Mouse (Mus musculus) heart, adult 18-20 months (tissue): ENCODE data around the gene Bnc1. TPM values are rescaled to one million over a fixed set of nuclear protein-coding genes. Genes with fewer than 3 reads are reported as not detected.

Experiments used
- DNase-seq, 2 experiments: peaks; one replicate each; pipeline ENCODE4 v3.0.0; 2021 to 2022; ENCODE audit warnings: mixed read lengths in 1 of 2
- long read RNA-seq, 2 experiments: library from polyadenylated mRNA; stranded (forward); transcript quantifications; one replicate each; pipeline ENCODE4 v2.0.0; 2021
- total RNA-seq, 2 experiments: library from RNA; stranded (reverse); gene quantifications; 2 replicates each; pipeline ENCODE4 v1.2.3; 2021

Gene Bnc1
- total RNA-seq: 1 to 10 TPM; 1.0 to 1.2 TPM
- long read RNA-seq, experiment 1, full-length matches to known transcripts: 1 of 2 reads
- long read RNA-seq, experiment 1, partial matches to known transcripts: 0 of 2 reads
- long read RNA-seq, experiment 1, other reads (novel, unspliced or antisense): 1 of 2 reads
- long read RNA-seq, experiment 2, full-length matches to known transcripts: 1 of 1 reads
- long read RNA-seq, experiment 2, partial matches to known transcripts: 0 of 1 reads
- long read RNA-seq, experiment 2, other reads (novel, unspliced or antisense): 0 of 1 reads

DNA sequence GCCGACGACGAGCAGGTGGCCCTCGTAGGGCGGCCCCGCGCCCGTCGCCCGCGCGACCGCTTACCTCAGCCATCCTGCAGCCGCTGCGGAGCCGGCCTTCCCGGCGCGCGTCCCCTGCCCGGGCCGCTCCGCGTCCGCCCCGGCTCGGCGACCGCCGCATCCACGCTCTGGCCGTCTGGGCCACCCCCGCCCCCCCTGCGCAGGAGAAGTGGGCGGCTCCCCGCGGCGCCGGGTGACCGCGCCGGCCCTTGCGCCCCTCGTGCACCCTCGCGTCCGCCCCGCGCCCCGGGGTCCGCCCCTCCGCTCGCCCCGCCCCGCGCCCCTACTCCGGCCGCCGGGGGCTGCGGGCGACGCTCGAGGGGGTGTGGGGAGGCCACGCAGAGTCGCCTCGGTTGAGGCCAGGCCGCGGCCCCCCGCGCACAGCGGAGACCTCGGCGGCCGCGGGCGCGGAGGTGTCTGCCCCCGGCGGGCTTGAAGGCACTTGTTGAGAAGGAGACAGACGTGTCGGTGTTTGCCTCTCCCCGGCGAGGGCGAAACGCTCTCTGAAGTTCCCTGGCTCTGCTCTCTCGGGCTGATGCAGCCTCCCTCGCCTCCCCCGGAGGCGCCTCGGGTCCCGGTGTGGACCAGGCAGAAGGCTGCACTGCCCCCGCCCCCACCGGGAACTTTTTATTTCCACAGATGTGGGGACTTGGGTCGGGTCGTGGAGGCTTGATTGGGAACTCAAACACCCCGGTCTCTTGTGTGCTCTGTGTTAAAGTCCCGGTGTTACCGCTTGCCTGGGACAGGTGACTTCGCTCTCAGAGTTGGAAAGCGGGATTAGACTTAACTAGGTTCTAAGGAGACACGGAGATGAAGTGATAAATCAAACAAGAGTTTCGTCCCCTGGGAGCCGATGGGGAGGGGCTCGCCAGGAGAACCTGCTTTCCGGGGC lies at the start of gene Bnc1:
Gene Bnc1 (minus strand): TSS at position 162 of the 931 bp plus-strand sequence.
- peak in 1 of 2 experiments; percentile 9 for DNase-seq

DNA sequence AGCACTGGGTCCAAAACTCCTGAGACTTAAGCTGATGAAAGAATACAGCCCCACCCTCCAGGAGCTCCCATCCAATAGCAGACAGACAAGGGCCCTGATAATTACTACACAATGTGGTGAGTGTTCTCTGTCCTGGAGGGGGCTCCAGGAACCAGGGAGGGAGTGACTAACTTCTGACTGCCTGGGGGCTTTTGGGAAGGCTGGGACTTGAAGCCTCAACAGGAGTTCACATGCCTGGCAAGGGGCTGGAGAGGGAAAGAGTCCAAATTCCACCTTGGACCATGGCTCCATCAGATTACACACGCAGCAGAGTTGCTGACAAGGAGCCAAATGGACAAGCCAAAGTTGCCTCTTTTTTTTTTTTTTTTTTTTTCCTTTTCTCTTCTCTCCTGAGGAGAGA lies 41.3 kb upstream of the Bnc1 start:
- no peak for DNase-seq

GRCm38 (mm10) chr7:82029666-82030065 lies 37.6 kb upstream of the Bnc1 start:
- no peak for DNase-seq

GRCm38 (mm10) chr7:82025802-82026201 lies 33.7 kb upstream of the Bnc1 start:
- no peak for DNase-seq

GRCm38 (mm10) chr7:82023676-82024075 lies 31.6 kb upstream of the Bnc1 start:
- no peak for DNase-seq

- DNase-seq: no peak
Measured at GRCm38 (mm10) chr7:82022404-82022803, 30.3 kb upstream of the Bnc1 start.

- DNase-seq: no peak
Measured at GRCm38 (mm10) chr7:82018031-82018430, 25.9 kb upstream of the Bnc1 start.

DNA sequence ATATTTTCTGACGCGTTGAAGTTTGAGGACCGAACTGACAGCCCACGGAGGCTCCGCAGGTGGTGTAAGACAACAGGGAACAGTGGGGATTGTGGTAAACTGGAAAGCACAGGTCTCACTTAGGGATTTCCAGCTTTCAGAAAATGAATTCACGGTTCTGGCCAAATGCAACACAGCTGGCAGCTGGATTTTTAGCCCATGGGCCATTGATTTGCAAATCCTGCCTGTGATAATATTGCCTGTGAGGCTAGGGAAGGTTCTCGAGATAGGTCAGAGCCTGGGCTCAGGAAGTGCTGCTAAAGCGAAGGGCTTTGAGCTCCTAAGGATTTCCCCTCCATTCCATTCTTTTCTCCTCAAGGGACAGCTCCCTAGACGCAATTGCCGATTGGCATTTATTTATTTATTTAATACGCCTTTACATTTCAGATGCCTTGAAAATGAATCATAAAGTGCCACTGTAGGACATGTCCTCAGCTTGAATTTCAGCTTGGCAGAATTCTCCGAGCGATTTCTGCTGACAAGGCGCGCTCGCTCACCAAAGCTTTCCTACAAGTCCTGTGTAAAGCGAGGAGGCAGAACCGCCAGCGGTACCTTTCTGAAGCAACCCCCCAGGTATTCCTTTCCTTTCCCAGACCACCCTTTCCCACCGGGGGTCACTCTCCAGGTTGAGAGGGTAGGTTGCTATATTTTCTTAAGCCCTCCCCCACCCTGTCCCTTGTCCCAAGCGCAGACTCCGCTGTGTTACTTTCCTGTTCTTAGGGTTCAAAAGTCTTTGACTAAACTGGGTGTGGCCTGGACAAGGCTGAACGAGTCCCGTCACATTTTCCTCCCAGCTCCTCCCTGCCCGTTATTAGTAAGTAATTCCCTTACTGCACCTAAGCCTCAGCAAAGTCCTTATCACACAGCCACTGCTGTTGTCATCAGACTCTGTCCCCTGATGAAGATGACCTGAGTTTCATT lies 24.9 kb upstream of the Bnc1 start:
- DNase-seq: no peak

DNA sequence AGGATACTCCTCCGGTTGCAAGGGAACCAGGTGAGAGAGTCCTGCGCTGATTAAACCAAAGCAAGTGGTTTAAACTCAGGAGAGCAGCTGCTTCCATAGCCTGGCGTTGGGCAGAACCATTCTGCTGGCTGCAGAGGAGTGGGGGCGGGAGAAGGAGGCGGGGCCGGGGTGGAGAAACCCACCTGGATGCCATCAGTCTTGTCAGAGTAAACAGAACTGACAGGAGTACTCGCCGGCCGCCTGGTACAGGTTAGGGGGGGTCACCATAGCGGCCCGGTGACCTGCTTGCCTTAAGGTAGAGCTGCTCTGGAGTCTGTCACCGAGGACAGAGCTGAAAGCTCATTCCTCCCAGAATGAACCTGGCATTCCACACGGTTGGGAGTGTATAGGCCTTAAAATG lies 20.4 kb upstream of the Bnc1 start:
- no peak for DNase-seq

GRCm38 (mm10) chr7:82011534-82012401 lies 19.7 kb upstream of the Bnc1 start:
- no peak for DNase-seq

DNA sequence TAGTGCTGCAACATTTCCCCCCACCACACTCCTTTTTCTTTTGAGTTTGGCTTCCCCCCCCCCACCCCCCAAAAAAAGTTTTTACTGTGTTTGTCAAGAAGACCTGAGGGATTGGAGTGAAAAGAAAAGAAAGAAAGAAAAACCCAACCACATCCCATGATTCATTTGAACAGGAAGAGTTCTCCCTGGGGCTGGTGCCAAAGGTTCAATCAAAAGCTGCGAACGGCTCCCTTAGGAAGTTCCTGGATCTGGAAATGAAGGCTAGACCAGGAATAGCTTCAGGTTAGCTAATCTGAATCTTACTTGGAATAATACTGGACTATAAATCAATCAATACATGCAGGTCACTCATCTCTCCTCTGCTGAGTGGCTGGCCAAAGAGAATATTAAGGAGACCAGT lies 15.1 kb upstream of the Bnc1 start:
- no peak for DNase-seq

- DNase-seq: no peak
Measured at GRCm38 (mm10) chr7:82004228-82004627, 12.1 kb upstream of the Bnc1 start.

- no peak for DNase-seq
Measured at GRCm38 (mm10) chr7:81999816-82000215, 7.7 kb upstream of the Bnc1 start.

GRCm38 (mm10) chr7:81999372-81999771 lies 7.3 kb upstream of the Bnc1 start:
- no peak for DNase-seq

DNA sequence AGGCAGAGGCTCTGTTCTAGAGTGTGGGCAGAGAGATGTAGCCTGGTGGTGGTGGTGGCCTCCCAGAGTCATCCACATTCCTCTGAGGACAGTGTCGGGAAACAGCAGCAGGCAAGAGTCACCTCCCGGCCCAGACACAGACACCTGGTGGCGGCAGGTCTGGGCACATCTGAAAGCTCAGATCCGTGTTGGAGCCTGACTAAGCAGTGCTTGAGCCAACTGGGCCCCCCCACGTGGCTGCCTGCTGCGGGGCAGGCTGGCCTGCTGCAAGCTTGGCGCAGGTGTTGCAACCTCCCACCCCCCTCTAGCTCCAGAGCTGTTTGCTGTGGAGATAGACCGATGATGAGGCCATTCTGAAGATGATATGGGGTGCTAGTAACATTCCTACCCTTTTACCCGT lies 3.9 kb upstream of the Bnc1 start:
- DNase-seq: no peak

- DNase-seq: no peak
Measured at GRCm38 (mm10) chr7:81995126-81995525, 3.0 kb upstream of the Bnc1 start.

GRCm38 (mm10) chr7:81993140-81993539 lies 1.0 kb upstream of the Bnc1 start:
- no peak for DNase-seq

GRCm38 (mm10) chr7:81991611-81992061 lies 456 bp downstream of the Bnc1 start:
- peak in 1 of 2 experiments; percentile 7 for DNase-seq

GRCm38 (mm10) chr7:81991116-81991515 lies 976 bp downstream of the Bnc1 start:
- no peak for DNase-seq

DNA sequence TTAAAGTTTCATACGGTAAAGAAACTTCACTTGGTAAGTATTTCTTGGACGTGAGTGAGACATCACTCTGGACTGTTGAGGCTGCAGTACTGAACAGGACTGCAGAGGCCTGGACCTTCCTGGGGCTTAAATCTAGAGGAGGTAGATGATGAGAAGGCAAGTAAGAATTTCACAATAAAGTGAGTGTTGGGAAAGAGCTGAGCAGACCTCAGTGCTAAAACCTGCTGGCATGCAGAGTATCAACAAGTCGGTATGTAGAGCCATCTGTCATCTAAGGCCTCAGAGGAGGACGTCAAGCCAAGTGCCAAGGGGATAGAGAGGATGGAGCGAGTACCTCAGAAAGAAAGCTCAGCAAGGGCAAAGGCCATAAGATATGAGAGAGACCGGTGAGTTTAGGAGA lies 8.4 kb downstream of the Bnc1 start:
- no peak for DNase-seq

- no peak for DNase-seq
Measured at GRCm38 (mm10) chr7:81978304-81978703, 13.8 kb downstream of the Bnc1 start.
